Mouse (Mus musculus) lung, adult 2 months (tissue): ENCODE measurements at regions not wholly inside any gene's neighbourhood (a gene's known extent, or its start where the extent isn't known, plus 50 kb on each side); places are given as distances from the start of the nearest gene placed in this dataset.

Experiments used
- CTCF ChIP-seq: fragments of 200-500 bp; IDR thresholded peaks from 2 replicates; pipeline ENCODE4 v1.5.1; 2011; ENCODE audit warnings: mild to moderate bottlenecking, low read length, control low read depth; ENCODE audit not compliant: insufficient read depth
- POLR2A ChIP-seq: fragments of 200-500 bp; IDR thresholded peaks from 2 replicates; pipeline ENCODE4 v1.6.1; 2011; ENCODE audit warnings: low read depth, mild to moderate bottlenecking, control low read depth, low read length, borderline replicate concordance; ENCODE audit errors: extremely low read depth

DNA sequence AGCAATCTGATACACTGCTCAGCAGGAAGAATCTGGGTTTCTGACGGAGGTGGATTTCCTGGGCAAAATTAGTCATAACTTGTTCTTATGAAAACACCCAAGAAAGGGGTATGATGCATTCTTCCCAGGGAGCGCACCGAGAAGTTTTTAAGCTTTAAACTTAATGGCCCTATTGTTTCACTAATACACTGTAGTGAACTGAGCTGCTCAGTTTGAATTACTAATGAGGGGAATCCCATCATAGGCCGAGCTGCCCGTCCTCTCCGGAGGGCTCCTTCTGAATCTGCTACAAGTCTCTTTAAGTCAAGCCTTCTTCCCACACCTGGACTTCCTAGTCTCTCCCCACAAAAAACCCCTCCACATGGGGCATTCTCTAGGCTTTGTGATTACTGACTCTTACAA is 91.2 kb downstream of the 1700129C05Rik start:
- no peak for TF ChIP-seq POLR2A
- TF ChIP-seq CTCF = no peak
